Mouse (Mus musculus): ENCODE results near the gene Capza2. TPM values are rescaled to one million over a fixed set of nuclear protein-coding genes. Genes with fewer than 3 reads are reported as not detected.

Gene Capza2
- polyA plus RNA-seq, 1 experiment: 18.2 TPM

GRCm38 (mm10) chr6:17599373-17599772 is 36.7 kb upstream of the Capza2 start:
- Histone ChIP-seq H3K4me3 (ENCODE audit: control insufficient read depth, insufficient read depth, low read length) (no peak overlapping the region), H3K36me3 (ENCODE audit: control insufficient read depth, insufficient read depth, low read length) (no peaks in the 10 kb centered on the region), H3K27me3 (ENCODE audit: control insufficient read depth, insufficient read depth, low read length) (no peaks in the 10 kb centered on the region), H3K4me1 (replicated peaks; ENCODE audit: control insufficient read depth, insufficient read depth, low read length) (no peaks in the 10 kb centered on the region), H3K27ac (ENCODE audit: control insufficient read depth, insufficient read depth, low read length) (no peak overlapping the region)
- DNase-seq: no peak
- WGBS: 85% methylated on average over 5 of the region's 5 CpGs
- TF ChIP-seq POLR2A (IDR thresholded peaks at IDR 0.05; ENCODE audit: control insufficient read depth, extremely low read depth, insufficient read depth, low read length, poor library complexity) (no peak), CTCF (IDR thresholded peaks at IDR 0.05; ENCODE audit: borderline replicate concordance, control insufficient read depth, extremely low read depth, insufficient read depth, low read length, poor library complexity) (no peak)

DNA sequence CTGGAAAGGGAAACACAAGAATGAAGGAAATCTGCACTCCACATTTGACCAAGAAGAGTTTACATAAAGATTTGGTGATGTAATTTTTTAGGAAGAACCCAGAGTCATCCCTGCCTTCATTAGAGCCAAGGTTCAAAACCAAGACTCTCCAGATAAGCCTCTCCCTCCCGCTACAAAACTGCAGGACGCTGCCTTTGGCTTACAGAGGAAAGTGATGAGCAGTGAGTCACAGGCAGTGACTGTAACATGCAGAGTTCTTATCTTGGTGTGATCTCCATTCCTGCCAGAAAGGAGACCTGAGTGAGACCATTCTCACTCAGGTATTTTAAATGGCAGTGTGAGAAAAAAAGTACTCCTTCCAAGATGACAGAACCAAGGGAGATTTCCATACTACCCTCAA is 34.5 kb upstream of the Capza2 start:
- 83% methylated on average over 2 of the region's 2 CpGs for WGBS
- no peaks in the 10 kb centered on the region for H3K4me1 ChIP-seq (replicated peaks; ENCODE audit: control insufficient read depth, insufficient read depth, low read length)
- H3K36me3 ChIP-seq (ENCODE audit: control insufficient read depth, insufficient read depth, low read length): no peaks in the 10 kb centered on the region
- TF ChIP-seq POLR2A (IDR thresholded peaks at IDR 0.05; ENCODE audit: control insufficient read depth, extremely low read depth, insufficient read depth, low read length, poor library complexity) (no peak), CTCF (IDR thresholded peaks at IDR 0.05; ENCODE audit: borderline replicate concordance, control insufficient read depth, extremely low read depth, insufficient read depth, low read length, poor library complexity) (no peak)
- no peak overlapping the region for H3K27ac ChIP-seq (ENCODE audit: control insufficient read depth, insufficient read depth, low read length)
- no peak overlapping the region for H3K4me3 ChIP-seq (ENCODE audit: control insufficient read depth, insufficient read depth, low read length)
- DNase-seq: no peak
- H3K27me3 ChIP-seq (ENCODE audit: control insufficient read depth, insufficient read depth, low read length): no peaks in the 10 kb centered on the region

- Histone ChIP-seq H3K4me3 (ENCODE audit: control insufficient read depth, insufficient read depth, low read length) (no peak overlapping the region), H3K36me3 (ENCODE audit: control insufficient read depth, insufficient read depth, low read length) (no peaks in the 10 kb centered on the region), H3K27ac (ENCODE audit: control insufficient read depth, insufficient read depth, low read length) (no peak overlapping the region), H3K27me3 (ENCODE audit: control insufficient read depth, insufficient read depth, low read length) (no peaks in the 10 kb centered on the region), H3K4me1 (replicated peaks; ENCODE audit: control insufficient read depth, insufficient read depth, low read length) (no peaks in the 10 kb centered on the region)
- DNase-seq: no peak
- TF ChIP-seq POLR2A (IDR thresholded peaks at IDR 0.05; ENCODE audit: control insufficient read depth, extremely low read depth, insufficient read depth, low read length, poor library complexity) (no peak), CTCF (IDR thresholded peaks at IDR 0.05; ENCODE audit: borderline replicate concordance, control insufficient read depth, extremely low read depth, insufficient read depth, low read length, poor library complexity) (no peak)
- 79% methylated on average over 1 of the region's 1 CpGs for WGBS
These were observed 29.1 kb upstream of the Capza2 start for GRCm38 (mm10) chr6:17606915-17607314.

DNA sequence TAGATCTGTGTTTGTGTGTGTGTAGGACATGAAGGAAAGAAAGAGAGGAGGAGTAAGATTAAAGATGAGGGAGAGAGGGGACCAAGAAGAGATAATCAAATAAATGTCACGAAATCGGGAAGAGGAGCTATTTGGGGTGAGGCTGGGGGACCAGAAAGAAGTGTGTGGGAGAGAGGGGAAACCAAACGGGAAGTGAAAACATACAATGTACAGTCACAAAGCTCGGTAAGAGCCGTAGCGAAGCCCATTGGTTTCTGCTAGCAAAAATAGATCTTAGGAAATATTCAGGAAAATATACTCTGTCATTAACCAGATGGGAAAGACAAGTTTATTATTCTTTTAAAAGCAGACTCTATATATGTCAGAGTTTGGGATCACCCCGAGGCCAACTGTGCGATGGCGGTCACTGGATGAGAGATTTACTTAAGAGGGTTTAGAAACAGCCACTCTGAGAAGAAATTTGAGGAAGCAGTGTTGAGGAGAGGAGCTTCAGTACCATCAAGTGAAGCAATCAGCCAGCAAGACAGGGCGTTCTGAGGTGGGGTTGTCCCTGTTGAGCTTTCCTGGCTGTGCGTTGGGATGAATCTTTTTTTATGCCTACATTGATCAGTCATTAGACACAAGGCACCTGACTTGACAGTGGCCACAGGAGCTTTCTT is 24.6 kb upstream of the Capza2 start:
- DNase-seq: no peak
- 39% methylated on average over 11 of the region's 11 CpGs for WGBS
- no peaks in the 10 kb centered on the region for H3K4me1 ChIP-seq (replicated peaks; ENCODE audit: control insufficient read depth, insufficient read depth, low read length)
- H3K4me3 ChIP-seq (ENCODE audit: control insufficient read depth, insufficient read depth, low read length): no peak overlapping the region
- H3K36me3 ChIP-seq (ENCODE audit: control insufficient read depth, insufficient read depth, low read length): no peaks in the 10 kb centered on the region
- no peaks in the 10 kb centered on the region for H3K27me3 ChIP-seq (ENCODE audit: control insufficient read depth, insufficient read depth, low read length)
- TF ChIP-seq POLR2A (IDR thresholded peaks at IDR 0.05; ENCODE audit: control insufficient read depth, extremely low read depth, insufficient read depth, low read length, poor library complexity): no peak
- no peak for TF ChIP-seq CTCF (IDR thresholded peaks at IDR 0.05; ENCODE audit: borderline replicate concordance, control insufficient read depth, extremely low read depth, insufficient read depth, low read length, poor library complexity)
- no peak overlapping the region for H3K27ac ChIP-seq (ENCODE audit: control insufficient read depth, insufficient read depth, low read length)

DNA sequence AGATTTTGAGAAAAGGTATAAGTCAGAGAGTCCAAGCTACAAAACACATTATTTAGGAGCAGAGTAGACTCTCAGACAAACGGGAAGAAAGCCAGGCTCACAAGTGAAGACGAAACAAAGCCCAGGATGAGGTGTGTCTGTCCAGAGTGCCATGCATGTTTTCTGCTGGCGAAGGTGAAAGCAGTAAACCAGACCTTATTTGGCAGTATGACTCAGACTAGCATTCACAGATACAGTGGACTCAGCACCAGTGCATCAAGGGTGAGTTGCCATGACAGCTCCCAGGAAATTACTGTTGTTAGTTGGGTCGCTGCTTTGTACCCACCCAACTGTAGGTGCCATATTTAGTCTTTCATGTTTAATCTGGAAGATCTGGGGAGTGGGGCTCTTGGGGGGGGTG is 23.4 kb upstream of the Capza2 start:
- WGBS: 94% methylated on average over 4 of the region's 4 CpGs
- H3K4me1 ChIP-seq (replicated peaks; ENCODE audit: control insufficient read depth, insufficient read depth, low read length): no peaks in the 10 kb centered on the region
- DNase-seq: no peak

DNA sequence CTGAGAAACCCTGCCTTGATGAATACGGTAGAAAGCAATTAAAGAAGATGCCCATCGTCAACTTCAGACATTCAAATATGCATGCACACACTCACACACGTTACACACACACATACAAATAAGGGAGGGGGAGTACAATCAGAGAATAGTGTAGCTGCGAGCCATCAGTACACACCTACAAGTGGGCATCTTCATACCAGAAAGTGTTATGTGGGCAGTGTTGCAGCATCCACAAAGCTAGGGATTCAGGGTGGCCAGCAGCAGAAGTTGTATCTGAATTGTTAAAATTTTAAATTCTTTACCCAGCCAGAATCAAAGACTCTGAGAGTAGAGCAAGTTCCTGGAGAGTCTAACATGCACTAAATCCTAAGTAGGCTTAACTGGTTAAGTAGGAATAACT is 15.2 kb upstream of the Capza2 start:
- no peaks in the 10 kb centered on the region for H3K27me3 ChIP-seq (ENCODE audit: control insufficient read depth, insufficient read depth, low read length)
- H3K27ac ChIP-seq (ENCODE audit: control insufficient read depth, insufficient read depth, low read length): no peak overlapping the region
- no peaks in the 10 kb centered on the region for H3K4me1 ChIP-seq (replicated peaks; ENCODE audit: control insufficient read depth, insufficient read depth, low read length)
- H3K4me3 ChIP-seq (ENCODE audit: control insufficient read depth, insufficient read depth, low read length): no peak overlapping the region
- 96% methylated on average over 4 of the region's 4 CpGs for WGBS
- DNase-seq: no peak
- TF ChIP-seq CTCF (IDR thresholded peaks at IDR 0.05; ENCODE audit: borderline replicate concordance, control insufficient read depth, extremely low read depth, insufficient read depth, low read length, poor library complexity) (no peak), POLR2A (IDR thresholded peaks at IDR 0.05; ENCODE audit: control insufficient read depth, extremely low read depth, insufficient read depth, low read length, poor library complexity) (no peak)
- H3K36me3 ChIP-seq (ENCODE audit: control insufficient read depth, insufficient read depth, low read length): no peaks in the 10 kb centered on the region

More for the DNA sequence above, 23.4 kb upstream of the Capza2 start:
- no peak overlapping the region for H3K27ac ChIP-seq (ENCODE audit: control insufficient read depth, insufficient read depth, low read length)
- H3K36me3 ChIP-seq (ENCODE audit: control insufficient read depth, insufficient read depth, low read length): no peaks in the 10 kb centered on the region
- H3K27me3 ChIP-seq (ENCODE audit: control insufficient read depth, insufficient read depth, low read length): no peaks in the 10 kb centered on the region
- H3K4me3 ChIP-seq (ENCODE audit: control insufficient read depth, insufficient read depth, low read length): no peak overlapping the region
- no peak for TF ChIP-seq POLR2A (IDR thresholded peaks at IDR 0.05; ENCODE audit: control insufficient read depth, extremely low read depth, insufficient read depth, low read length, poor library complexity)
- no peak for TF ChIP-seq CTCF (IDR thresholded peaks at IDR 0.05; ENCODE audit: borderline replicate concordance, control insufficient read depth, extremely low read depth, insufficient read depth, low read length, poor library complexity)

DNA sequence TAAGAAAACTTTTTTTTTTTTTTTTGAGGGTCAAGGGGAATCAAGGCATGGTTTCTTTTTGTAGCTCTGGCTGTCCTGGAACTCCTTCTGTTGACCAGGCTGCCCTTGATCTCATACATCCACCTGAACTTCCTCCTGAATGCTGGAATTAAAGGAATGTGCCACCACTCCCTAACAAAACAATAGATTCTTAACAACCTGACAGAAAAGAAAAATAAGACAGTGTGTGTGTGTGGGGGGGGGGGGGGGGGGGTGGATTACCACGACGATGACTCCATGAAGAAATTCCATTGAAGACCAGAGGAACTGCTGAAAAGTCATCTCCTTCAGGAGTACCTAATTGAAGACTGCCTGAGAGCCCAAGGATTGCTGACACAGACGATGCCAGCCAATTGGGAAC is 14.6 kb upstream of the Capza2 start:
- H3K4me1 ChIP-seq (replicated peaks; ENCODE audit: control insufficient read depth, insufficient read depth, low read length): no peaks in the 10 kb centered on the region
- DNase-seq: no peak
- H3K36me3 ChIP-seq (ENCODE audit: control insufficient read depth, insufficient read depth, low read length): no peaks in the 10 kb centered on the region
- H3K27ac ChIP-seq (ENCODE audit: control insufficient read depth, insufficient read depth, low read length): no peak overlapping the region
- H3K27me3 ChIP-seq (ENCODE audit: control insufficient read depth, insufficient read depth, low read length): no peaks in the 10 kb centered on the region
- no peak overlapping the region for H3K4me3 ChIP-seq (ENCODE audit: control insufficient read depth, insufficient read depth, low read length)
- TF ChIP-seq POLR2A (IDR thresholded peaks at IDR 0.05; ENCODE audit: control insufficient read depth, extremely low read depth, insufficient read depth, low read length, poor library complexity): no peak
- TF ChIP-seq CTCF (IDR thresholded peaks at IDR 0.05; ENCODE audit: borderline replicate concordance, control insufficient read depth, extremely low read depth, insufficient read depth, low read length, poor library complexity): no peak
- WGBS: 68% methylated on average over 3 of the region's 3 CpGs
